Mouse (Mus musculus) heart, adult 2 months (tissue): Measurements from ENCODE around the gene Rsbn1l. TPM values are rescaled to one million over a fixed set of nuclear protein-coding genes. Genes with fewer than 3 reads are reported as not detected.
"Not testable (repeated sequence)": the region's sequence is repeated elsewhere in the genome, so short reads cannot be mapped to it uniquely, and the experiment has no call there.

Source experiments
- DNase-seq, 2 experiments: peaks; one replicate each; pipeline ENCODE4 v3.0.0; 2021
- H3K27ac ChIP-seq: fragments of 200-600 bp; 2 replicates; pipeline ENCODE4 v1.8.1; 2022
- H3K27me3 ChIP-seq: fragments of 200-500 bp; 2 replicates; pipeline ENCODE4 v1.6.1; 2012; ENCODE audit warnings: mild to moderate bottlenecking, low read length, inconsistent platforms, mixed read lengths; ENCODE audit not compliant: control insufficient read depth, insufficient read depth
- H3K36me3 ChIP-seq: fragments of 200-500 bp; 2 replicates; pipeline ENCODE4 v1.6.1; 2012; ENCODE audit warnings: low read length, inconsistent platforms; ENCODE audit not compliant: control insufficient read depth, insufficient read depth
- H3K4me1 ChIP-seq: fragments of 200-500 bp; 2 replicates; pipeline ENCODE4 v1.6.1; 2011; ENCODE audit warnings: low read length; ENCODE audit not compliant: control insufficient read depth, insufficient read depth
- H3K4me3 ChIP-seq: fragments of 200-600 bp; 2 replicates; pipeline ENCODE4 v1.8.1; 2022
- H3K79me2 ChIP-seq: fragments of 200-500 bp; replicated peaks from 2 replicates; pipeline ENCODE4 v1.6.1; 2012; ENCODE audit warnings: mild to moderate bottlenecking, inconsistent platforms, low read length, moderate library complexity, mixed read lengths; ENCODE audit not compliant: control insufficient read depth, insufficient read depth
- H3K9ac ChIP-seq: fragments of 200-500 bp; 2 replicates; pipeline ENCODE4 v1.6.1; 2012; ENCODE audit warnings: low read depth, mild to moderate bottlenecking, control low read depth, inconsistent platforms, low read length, mixed read lengths
- CTCF ChIP-seq: fragments of 200-600 bp; IDR thresholded peaks from 2 replicates; pipeline ENCODE4 v1.8.1; 2022; ENCODE audit warnings: antibody characterized with exemption, mild to moderate bottlenecking, moderate library complexity
- EP300 ChIP-seq: fragments of 200-500 bp; IDR thresholded peaks from 2 replicates; pipeline ENCODE4 v1.6.1; 2011; ENCODE audit warnings: low read depth, low read length, control low read depth; ENCODE audit not compliant: insufficient read depth
- POLR2A ChIP-seq: fragments of 200-500 bp; IDR thresholded peaks from 2 replicates; pipeline ENCODE4 v1.6.1; 2011; ENCODE audit warnings: mild to moderate bottlenecking, low read depth, low read length, control low read depth; ENCODE audit not compliant: insufficient read depth
- WGBS: fragments of 180-500 bp; shearing (Covaris S2); methylation state at CpG from one replicate; pipeline ENCODE4 v1.1.7; 2018; 5-methylcytosine and 5-hydroxymethylcytosine counted together
- intact Hi-C: fragments of 180-260 bp; cut with DNase I; formaldehyde crosslinking; loops from one replicate; pipeline ENCODE4 v1.15.1; 2025
- polyA plus RNA-seq: library from polyadenylated mRNA; depleted of rRNA; stranded (reverse); fragments of >200 nt; gene quantifications from 2 replicates; pipeline ENCODE4 v1.2.3, GENCODE M21; 2012
- total RNA-seq, 2 experiments: library from RNA; stranded (reverse); gene quantifications; 2 replicates each; pipeline ENCODE4 v1.2.3; 2021

Rsbn1l gene
- total and polyA plus RNA-seq, 3 experiments: 3.7 to 15.1 (median 11.5) TPM

DNA sequence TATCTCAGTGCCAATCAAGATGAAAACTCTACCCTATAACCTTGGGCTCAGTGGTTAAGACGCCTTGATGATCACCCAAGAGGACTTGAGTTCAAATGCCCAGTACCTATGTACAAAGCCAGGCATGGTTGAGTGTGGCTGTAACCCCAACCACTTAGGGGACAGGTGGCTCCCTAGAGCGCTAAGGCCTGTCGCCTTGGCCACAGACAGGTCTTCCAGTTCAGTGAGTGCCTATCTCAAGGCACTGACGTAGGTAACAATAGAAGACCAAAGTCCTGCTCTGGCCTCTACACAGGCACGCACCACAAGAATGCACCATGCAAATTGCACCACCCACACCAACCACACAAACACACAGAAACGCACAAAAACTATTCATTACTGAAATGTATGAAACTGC, 9.3 kb downstream of the Rsbn1l start:
- DNase-seq: no peak
- peaks cover 13% of the 10 kb centered on the region for H3K36me3 ChIP-seq
- no peaks in the 10 kb centered on the region for H3K27me3 ChIP-seq
- H3K27ac ChIP-seq: no peak overlapping the region
- WGBS: 77% methylated on average over 6 of the region's 6 CpGs
- H3K9ac ChIP-seq: no peak overlapping the region
- H3K4me3 ChIP-seq: no peak overlapping the region
- intact Hi-C loops: no loop called here
- H3K4me1 ChIP-seq: peaks cover 18% of the 10 kb centered on the region
- peaks cover 5% of the 10 kb centered on the region for H3K79me2 ChIP-seq
- TF ChIP-seq CTCF: no peak
- no peak for TF ChIP-seq POLR2A
- no peak for TF ChIP-seq EP300

DNA sequence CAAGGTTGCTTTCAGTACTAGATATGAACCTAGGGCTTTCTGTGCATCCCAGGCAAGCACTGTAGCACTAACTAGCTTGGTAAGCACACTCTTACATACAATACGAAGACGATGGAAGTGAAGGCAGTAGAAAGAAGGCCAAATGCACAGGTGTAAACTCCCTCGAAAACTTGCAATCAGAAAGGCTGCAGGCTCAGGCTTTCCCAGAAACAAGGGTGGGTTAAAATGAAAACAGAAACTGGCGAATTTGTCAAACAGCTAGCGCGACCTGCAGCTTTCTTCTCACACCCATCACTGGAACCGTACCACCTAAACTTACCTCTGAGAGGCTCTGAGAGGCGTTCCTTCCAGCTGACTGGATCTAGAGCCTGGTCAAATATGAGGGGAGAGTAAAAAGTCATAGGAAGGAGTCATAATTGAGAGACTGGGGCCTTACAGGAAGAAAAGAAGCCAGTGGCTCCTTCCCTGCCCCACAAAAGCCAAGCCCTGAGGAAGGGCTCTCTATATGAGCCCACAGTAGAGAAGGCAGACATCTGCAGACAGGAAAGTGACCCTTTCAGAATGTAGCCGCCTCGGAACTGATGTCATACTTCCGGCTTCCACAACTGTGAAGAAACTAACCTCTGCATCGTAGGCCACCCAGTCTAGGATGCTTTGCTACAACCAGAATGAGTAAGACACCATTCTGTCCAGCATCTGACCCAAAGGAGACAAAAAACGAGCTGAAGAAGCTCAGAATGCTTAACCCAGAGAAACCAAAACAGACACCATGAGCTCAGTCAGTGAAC, 11.0 kb downstream of the Rsbn1l start:
- H3K27me3 ChIP-seq: no peaks in the 10 kb centered on the region
- H3K4me3 ChIP-seq: peak overlapping the region; percentile 3; the same call in 1 of the 2 replicates
- 35% methylated on average over 13 of the region's 13 CpGs for WGBS
- H3K79me2 ChIP-seq: peaks cover 5% of the 10 kb centered on the region
- peak overlapping the region; percentile 63 for H3K27ac ChIP-seq
- no peak overlapping the region; the same call in 1 of the 2 replicates for H3K9ac ChIP-seq
- no peak for TF ChIP-seq EP300
- no peak for TF ChIP-seq CTCF
- TF ChIP-seq POLR2A: no peak
- H3K36me3 ChIP-seq: peaks cover 15% of the 10 kb centered on the region
- peak; percentile 31 to 52 for DNase-seq
- peaks cover 29% of the 10 kb centered on the region for H3K4me1 ChIP-seq
- intact Hi-C loops: no loop called here

DNA sequence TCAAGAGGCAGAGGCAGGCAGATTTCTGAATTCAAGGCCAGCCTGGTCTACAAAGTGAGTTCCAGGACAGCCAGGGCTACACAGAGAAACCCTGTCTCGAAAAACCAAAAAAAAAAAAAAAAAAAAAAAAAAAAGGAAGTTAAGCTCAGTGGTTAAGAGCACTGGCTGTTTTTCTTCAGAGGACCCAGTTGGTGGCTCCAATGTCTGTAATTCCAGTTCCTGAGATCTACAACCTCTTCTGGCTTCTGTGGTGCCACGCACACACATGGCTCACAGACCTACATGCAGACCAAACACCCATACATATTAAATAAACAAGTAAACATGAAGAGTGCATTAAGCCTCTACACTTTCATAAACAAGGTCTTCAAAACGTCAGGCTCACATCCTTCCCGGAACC, 12.4 kb downstream of the Rsbn1l start:
- intact Hi-C loops, DNase-seq, H3K9ac ChIP-seq, H3K4me3 ChIP-seq, H3K79me2 ChIP-seq, H3K27ac ChIP-seq, H3K27me3 ChIP-seq: not testable (repeated sequence)
- H3K4me1 ChIP-seq: peaks cover 33% of the 10 kb centered on the region
- WGBS: 68% methylated on average over 4 of the region's 4 CpGs
- H3K36me3 ChIP-seq: peaks cover 17% of the 10 kb centered on the region

DNA sequence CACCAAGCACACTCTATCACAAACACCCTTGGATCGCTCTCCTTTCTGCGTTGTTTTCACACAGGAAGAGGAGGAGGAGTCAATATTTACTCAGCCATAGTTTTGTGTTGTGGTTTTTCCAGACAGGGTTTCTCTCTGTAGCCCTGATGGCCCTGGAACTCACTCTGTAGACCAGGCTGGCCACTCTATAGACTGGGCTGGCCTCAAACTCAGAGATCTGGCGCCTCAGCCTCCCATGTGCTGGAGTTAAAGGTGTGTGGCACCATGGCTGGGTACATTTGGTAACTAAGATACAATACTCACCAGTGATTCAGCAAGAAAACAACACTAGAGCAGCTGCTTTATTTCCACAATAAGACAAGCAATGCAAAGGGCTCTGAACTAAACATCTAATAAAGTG, 13.7 kb downstream of the Rsbn1l start:
- Histone ChIP-seq H3K36me3 (peaks cover 17% of the 10 kb centered on the region), H3K4me1 (peaks cover 35% of the 10 kb centered on the region), H3K79me2 (peaks cover 8% of the 10 kb centered on the region), H3K9ac (no peak overlapping the region), H3K27me3 (no peaks in the 10 kb centered on the region), H3K4me3 (no peak overlapping the region), H3K27ac (peak overlapping the region; percentile 21; the same call in 1 of the 2 replicates)
- DNase-seq: no peak
- 69% methylated on average over 3 of the region's 3 CpGs for WGBS
- TF ChIP-seq EP300 (no peak), CTCF (no peak), POLR2A (no peak)
- intact Hi-C loops: no loop called here

DNA sequence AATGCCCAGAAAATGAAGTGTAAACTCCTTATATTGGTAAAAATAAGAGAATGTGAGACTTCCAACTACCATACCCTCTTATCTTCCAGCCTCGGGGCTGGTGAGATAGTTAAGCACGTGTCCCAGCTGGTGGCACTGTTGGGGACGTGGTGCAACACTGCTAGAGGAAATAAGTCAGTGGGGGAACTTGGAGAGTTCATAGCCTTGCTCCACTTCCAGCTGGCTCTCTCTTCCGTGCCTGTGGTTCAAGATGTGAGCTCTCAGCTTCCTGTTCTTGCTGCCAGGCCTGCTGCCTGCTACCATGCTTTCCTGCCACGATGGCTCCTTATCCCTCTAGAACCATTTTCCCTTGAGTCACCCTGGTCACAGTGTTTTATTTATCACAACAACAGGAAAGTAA, 15.0 kb downstream of the Rsbn1l start:
- DNase-seq: peak; percentile 48 to 74
- intact Hi-C loops: no loop called here
- peak; percentile 60; the same call in 1 of the 2 replicates for TF ChIP-seq EP300
- no peak for TF ChIP-seq POLR2A
- Histone ChIP-seq H3K36me3 (peaks cover 17% of the 10 kb centered on the region), H3K27me3 (no peaks in the 10 kb centered on the region), H3K9ac (no peak overlapping the region), H3K4me3 (no peak overlapping the region), H3K79me2 (peaks cover 6% of the 10 kb centered on the region), H3K27ac (peak overlapping the region; percentile 73), H3K4me1 (peaks cover 31% of the 10 kb centered on the region)
- WGBS: 2% methylated on average over 5 of the region's 5 CpGs

DNA sequence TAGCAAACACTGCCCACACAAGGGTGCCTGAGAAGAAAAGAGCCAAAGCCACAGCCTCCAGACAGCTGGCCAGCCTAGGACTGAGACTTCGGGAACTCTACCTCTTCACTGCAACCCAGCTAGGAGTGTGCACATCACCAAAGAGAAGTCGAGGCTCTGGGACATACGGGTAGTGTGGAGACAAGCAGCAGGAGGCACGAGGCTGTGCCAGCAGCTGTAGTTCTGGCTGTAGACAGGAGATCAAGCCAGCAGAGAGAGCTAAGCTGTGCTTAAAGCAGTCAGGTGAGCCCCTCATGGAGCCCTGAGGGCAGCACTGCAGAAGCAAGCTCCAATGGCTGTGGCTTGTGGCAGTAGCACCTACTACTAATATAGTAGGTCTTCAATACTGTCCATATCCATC, 15.5 kb downstream of the Rsbn1l start:
- intact Hi-C loops: no loop called here
- Histone ChIP-seq H3K9ac (no peak overlapping the region), H3K27me3 (no peaks in the 10 kb centered on the region), H3K79me2 (peaks cover 6% of the 10 kb centered on the region), H3K4me1 (peaks cover 33% of the 10 kb centered on the region), H3K36me3 (peaks cover 16% of the 10 kb centered on the region), H3K4me3 (no peak overlapping the region), H3K27ac (peak overlapping the region; percentile 73)
- WGBS: 36% methylated on average over 4 of the region's 4 CpGs
- TF ChIP-seq CTCF (no peak), EP300 (no peak), POLR2A (no peak)
- DNase-seq: no peak
